Mouse (Mus musculus) lung, adult 2 months (tissue): Measurements from ENCODE around the gene Ccdc102a.
A peak's percentile ranks its signal among the peaks of the same experiment; 100 is the strongest.

ENCODE experiments used
- CTCF ChIP-seq: fragments of 200-500 bp; IDR thresholded peaks from 2 replicates; pipeline ENCODE4 v1.5.1; 2011; ENCODE audit warnings: mild to moderate bottlenecking, low read length, control low read depth; ENCODE audit not compliant: insufficient read depth
- POLR2A ChIP-seq: fragments of 200-500 bp; IDR thresholded peaks from 2 replicates; pipeline ENCODE4 v1.6.1; 2011; ENCODE audit warnings: low read depth, mild to moderate bottlenecking, control low read depth, low read length, borderline replicate concordance; ENCODE audit errors: extremely low read depth

DNA sequence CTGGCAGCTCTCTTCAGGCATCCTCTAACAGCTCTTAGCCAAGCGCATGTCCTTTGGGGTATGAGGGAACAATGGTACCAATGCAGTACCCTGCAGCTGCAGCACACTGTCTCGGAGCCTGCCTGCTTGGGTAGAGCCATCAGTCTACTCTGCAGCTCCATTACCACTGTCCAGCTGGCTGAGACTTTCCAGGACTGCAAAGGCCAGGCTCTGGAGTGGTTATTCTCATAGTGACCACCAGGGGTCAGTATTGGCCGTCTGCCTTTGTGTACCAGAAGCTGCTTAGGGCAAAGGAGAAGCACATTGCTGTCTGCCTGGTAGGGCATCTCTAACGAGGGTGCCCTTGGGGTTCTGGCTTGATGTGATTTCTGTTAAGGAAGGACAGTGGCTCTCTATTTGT lies 32.1 kb upstream of the Ccdc102a start:
- peak; percentile 96 for TF ChIP-seq CTCF
- no peak for TF ChIP-seq POLR2A
